Mouse (Mus musculus): ENCODE results near the gene Gpr89. TPM values are rescaled to one million over a fixed set of nuclear protein-coding genes. Genes with fewer than 3 reads are reported as not detected.

The Gpr89 gene
- polyA plus RNA-seq, 1 experiment from 2014 or later = 39.4 TPM

DNA sequence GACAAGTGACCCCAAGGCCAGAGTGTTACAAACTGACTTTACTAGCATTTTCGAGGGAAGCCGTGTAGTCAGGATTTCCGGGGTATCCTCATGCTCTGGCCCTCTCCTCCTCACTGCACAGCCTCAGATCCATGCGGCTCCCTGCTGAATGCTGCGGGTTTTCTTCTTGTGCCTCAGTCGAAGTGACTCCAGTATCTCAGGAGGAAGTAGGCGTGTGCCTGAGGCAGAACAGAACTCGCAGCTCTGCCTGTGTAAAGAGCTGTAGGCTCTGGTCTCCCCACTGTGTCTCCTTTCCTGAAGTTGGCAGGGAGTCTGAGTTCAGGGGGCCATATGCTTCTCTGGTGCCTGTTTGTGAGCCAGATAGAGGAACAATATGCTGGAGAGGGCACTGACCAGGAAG lies 34.1 kb downstream of the Gpr89 start:
- no peak for DNase-seq (ENCODE audit: low spot score)

DNA sequence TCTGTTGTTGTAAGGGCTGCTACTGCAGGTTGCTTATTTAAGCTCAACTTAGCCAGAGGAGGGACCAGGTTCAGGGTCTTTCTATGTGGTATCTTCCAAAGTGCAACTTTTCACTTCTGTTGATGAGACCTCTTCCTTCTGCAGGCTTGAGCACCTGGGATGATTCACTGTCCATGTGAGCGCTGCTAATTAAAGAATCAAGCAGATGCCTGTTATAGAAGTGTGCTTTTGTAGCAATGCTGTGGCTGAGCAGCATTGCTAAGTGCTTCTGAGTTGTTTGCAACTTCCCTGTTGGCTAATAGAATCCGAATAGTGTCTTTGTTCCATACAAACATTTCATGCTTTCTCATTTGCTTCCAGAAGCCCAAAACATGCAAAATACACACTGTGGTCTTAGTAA lies 34.9 kb downstream of the Gpr89 start:
- DNase-seq (ENCODE audit: low spot score) = no peak

- no peak for DNase-seq (ENCODE audit: low spot score)
Measured at GRCm38 (mm10) chr3:96869091-96869490, 36.1 kb downstream of the Gpr89 start.

DNA sequence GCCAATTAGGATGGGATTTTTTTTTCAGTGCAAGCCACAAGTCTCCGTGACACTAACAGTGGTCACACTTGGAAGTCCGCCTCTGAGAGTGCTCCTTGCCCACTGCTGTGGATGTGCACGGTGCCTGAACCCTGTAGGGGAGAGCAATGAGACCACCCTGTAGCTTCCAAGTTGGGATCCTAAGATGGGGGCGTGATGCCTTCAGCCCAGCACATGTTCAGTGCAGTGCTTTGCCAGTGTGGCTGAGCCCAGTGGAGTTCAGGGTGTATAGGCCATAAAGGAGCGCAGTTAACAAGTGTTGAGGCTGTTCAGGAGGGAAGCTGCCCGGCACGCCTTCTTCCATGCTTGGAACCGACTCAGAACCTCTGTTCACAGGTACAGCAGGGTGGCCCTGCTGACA lies 36.6 kb downstream of the Gpr89 start:
- no peak for DNase-seq (ENCODE audit: low spot score)

- no peak for DNase-seq (ENCODE audit: low spot score)
Measured at GRCm38 (mm10) chr3:96867863-96868262, 37.3 kb downstream of the Gpr89 start.

DNA sequence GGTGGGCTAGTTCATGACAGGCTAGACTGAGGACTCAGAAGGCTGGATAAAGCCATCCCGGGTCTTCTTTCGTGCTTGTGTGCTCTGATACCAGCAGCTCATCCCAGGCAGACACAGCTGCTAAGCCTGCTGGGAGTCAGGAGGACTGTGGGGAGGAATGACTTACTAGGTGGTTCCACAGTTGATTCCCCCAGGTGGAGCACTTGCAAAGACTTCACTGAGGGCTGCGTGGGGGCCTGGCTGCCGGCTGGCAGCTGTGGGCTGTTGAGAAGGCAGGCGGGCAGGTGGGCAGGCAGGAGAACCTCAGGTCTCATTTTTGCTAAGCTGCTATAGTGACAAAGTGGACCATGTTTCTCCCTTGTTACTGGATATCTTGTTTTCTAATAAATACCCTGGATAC lies 44.6 kb downstream of the Gpr89 start:
- DNase-seq (ENCODE audit: low spot score) = no peak

DNA sequence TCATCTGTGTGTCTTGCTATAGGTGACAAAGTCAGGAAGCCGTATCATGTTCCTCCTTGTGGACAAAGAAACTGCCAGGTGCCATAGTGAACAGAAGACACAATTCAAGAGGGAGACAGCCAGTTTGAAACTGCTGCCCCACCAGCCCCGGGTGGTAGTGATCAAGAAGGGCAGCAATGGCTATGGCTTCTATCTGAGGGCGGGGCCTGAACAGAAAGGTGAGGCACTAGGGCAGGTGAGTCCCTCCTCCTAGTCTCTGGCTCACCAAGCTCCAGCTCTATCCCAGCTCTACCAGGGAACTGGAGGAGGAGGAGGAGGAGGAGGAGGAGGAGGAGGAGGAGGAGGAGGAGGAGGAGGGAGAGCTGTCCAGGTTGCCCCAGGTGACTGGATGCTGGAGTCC lies 49.3 kb downstream of the Gpr89 start:
- DNase-seq (ENCODE audit: low spot score) = no peak

DNA sequence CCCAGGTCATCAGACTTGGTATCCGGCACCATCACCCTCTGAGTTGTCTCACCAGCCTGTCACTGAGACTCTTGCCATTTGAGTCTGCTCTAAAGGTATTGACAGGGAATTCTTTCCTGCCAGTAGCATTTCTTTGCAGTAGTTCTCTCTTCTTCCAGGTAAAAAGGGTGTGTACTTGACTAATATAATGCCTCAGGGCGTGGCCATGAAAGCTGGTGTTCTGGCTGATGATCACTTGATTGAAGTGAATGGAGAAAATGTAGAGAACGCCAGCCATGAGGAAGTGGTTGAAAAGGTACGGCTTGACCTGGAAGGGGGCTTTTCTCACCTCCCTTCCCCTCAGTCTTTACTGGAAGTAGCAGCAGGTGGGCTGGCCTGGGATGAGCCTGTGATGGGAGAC lies 50.8 kb downstream of the Gpr89 start:
- DNase-seq (ENCODE audit: low spot score) = no peak

DNA sequence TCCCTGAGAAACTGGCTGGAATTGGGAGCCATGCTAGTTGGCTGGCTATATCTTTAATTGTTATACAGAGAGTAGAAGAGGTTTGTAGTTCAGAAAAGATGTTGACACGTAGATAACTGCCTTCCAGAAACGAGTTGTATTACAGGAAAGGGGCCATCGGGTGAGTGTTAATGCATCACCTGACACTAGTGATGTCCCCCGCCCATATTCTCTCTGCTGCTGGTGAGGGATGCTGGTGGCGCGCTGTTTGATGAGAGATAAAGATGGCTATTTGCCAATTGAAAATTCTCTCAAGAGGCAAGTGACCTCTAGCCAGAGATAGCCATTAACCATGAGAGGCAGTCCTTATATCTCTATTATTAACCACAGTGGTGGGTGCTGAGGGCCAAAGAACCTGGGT lies 52.6 kb downstream of the Gpr89 start:
- no peak for DNase-seq (ENCODE audit: low spot score)

GRCm38 (mm10) chr3:96849168-96849727 lies 55.9 kb downstream of the Gpr89 start:
- DNase-seq (ENCODE audit: low spot score) = no peak

DNA sequence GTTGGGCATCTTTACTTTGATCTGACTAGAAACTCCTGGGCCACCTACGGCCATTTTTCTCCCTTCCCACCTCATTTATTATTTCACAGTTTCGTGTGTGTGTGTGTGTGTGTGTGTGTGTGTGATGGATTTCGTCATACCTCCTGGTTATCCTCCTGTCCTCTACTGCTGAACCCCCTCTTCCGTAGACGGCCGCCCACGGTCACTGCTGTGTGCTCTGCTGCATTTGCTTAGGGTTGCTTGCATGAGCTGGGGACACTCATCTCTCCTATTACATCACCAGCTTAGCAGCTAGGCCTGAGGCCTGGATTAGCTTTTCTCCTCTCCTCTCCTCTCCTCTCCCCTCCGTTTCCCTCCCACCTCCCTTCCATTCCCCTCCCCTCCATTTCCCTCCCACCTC lies 56.7 kb downstream of the Gpr89 start:
- no peak for DNase-seq (ENCODE audit: low spot score)

DNA sequence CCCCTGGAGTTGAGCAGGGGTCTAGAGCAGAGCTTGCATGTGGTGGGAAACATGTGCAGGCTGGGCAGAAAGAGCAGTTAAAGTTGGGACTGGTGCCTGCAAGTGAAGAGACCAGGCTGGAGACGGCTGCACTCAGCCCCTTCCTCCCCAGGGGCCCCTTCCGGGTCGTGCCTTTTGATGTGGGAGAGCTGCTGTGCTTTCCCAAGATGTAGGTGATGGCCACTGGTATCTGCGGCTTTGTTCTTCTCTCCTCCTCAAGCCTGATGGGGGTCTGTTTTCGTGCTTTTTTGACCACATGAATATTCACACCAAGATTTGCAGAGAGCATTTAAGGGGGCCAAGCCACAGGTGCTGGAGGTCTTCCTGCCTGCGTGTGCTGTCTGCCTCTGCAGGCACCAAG lies 57.5 kb downstream of the Gpr89 start:
- peak; percentile 69 for DNase-seq (ENCODE audit: low spot score)

- peak; percentile 47 for DNase-seq (ENCODE audit: low spot score)
Measured at GRCm38 (mm10) chr3:96846985-96847384, 58.2 kb downstream of the Gpr89 start.

GRCm38 (mm10) chr3:96845806-96846205 lies 59.3 kb downstream of the Gpr89 start:
- no peak for DNase-seq (ENCODE audit: low spot score)

GRCm38 (mm10) chr3:96845191-96845590 lies 60.0 kb downstream of the Gpr89 start:
- DNase-seq (ENCODE audit: low spot score) = no peak

- DNase-seq (ENCODE audit: low spot score) = no peak
Measured at GRCm38 (mm10) chr3:96838996-96839645, 66.0 kb downstream of the Gpr89 start.

DNA sequence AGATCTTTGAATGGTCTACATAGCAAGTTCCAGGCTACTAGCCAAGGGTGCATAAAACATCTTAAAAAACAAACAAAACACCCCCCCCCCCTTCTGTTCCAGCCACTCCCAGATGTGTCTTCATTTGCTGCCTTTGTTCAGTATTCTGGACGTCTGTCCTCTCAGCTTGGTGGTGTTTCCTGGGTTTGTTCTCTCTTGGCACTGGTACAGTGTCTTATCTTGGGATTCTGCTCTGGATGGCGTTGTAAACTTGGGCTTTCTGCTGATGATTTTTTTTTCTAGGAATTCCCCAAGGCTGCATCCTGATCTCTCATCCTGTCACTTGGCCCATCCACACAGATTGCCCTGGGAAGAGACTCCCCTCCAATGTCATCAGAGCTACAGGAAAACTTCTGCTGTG lies 68.7 kb downstream of the Gpr89 start:
- no peak for DNase-seq (ENCODE audit: low spot score)

DNA sequence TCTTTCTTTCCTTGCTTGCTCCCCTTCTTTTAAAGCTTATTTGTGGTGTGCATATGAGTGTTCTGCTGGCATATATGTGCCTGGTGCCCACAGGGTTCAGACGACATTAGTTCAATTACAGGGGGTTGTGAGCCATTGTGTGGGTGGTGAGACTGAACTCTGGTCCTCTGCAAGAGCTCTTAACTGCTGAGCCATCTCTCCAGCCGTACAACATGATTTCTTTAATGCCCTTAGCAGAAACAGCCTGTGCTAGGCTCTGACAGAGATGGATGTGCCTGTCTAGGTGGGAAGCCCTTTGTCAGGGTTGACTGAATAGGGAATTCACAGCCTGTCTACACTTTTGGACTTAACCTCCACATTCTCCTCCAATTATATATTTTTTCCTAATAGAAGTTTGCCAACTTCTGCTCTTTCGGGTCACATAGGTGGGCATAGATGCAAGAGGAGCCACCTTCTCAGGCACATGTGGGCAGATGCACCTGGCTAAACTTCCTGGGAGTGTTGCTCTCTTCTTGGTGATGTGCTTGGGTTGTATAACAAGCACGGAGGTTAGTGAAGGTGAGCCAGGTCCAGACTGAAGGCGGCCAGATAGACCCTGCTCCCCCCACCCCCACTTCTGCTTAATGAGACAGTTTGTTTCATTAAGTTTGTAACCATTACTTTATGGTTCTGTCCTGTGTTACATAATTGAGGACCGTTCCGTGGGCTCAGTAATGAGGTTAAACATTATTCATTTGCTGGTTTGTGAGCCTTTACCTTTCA lies 70.4 kb downstream of the Gpr89 start:
- no peak for DNase-seq (ENCODE audit: low spot score)

- no peak for DNase-seq (ENCODE audit: low spot score)
Measured at GRCm38 (mm10) chr3:96832930-96833329, 72.2 kb downstream of the Gpr89 start.

DNA sequence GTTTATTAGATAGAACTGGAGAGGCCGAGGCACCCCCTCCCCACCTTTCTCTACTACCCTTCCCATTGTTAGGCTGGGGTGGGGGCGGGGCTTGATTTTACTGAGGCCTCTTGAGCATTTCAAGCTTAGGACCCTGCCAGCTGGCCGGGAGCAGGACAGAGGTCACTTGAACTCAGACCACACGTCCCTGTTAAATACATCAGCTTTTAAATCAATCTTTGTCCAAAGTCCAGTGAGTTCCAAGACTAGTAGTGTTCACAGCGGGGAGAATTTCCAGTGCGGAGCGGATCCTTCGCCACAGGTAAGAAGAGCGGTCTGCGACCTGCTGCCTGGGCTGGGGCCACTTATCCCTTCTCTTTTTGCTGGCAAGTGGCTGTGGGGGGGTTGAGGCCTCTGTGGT lies 75.3 kb downstream of the Gpr89 start:
- no peak for DNase-seq (ENCODE audit: low spot score)

- no peak for DNase-seq (ENCODE audit: low spot score)
Measured at GRCm38 (mm10) chr3:96828984-96829383, 76.2 kb downstream of the Gpr89 start, which contains the start of the genes Pdzk1 and Cd160. Gene Pdzk1 (plus strand): TSS chr3:96829284. Gene Cd160 (minus strand): TSS chr3:96829351.

DNA sequence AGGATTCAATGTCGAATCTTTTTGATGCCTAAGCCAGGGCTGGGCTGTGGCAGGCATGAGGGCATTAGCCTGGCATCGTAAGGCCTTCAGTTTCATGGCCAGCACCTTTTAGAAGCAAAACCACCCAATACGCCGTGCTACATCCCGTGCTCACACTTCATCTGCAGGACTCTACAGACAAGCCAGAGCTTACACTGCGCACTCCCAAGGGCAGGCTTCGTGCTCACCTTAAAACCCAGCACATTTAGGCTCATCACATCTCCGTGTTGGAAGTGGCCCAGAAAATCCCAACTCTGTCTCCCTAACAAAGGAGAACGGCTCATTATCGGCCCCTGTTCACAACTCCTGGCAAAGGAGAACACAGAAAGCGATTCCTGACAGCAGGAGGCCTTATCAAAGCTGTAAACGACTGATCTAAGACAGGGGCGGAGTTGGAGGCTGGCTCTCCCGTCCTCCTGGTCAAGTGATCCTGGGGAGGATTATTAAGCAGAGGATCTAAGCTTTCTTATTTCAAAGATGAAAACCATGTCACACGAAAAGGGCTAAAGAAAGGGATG lies 76.8 kb downstream of the Gpr89 start:
- DNase-seq (ENCODE audit: low spot score) = no peak
